Mouse (Mus musculus): ENCODE results near the gene Hagh.
A peak's percentile ranks its signal among the peaks of the same experiment; 100 is the strongest.

Gene Hagh

GRCm38 (mm10) chr17:24839842-24840241, at the start of gene Hagh:
Hagh (plus strand) TSS chr17:24840143.
- DNase-seq (ENCODE audit: low spot score in 2 of 2), result no peak

- DNase-seq (ENCODE audit: low spot score in 2 of 2), result no peak
Observed at GRCm38 (mm10) chr17:24792190-24792589, 47.8 kb upstream of the Hagh start.

- no peak for DNase-seq (ENCODE audit: low spot score in 2 of 2)
Observed at GRCm38 (mm10) chr17:24794791-24795190, 45.2 kb upstream of the Hagh start.

GRCm38 (mm10) chr17:24796969-24797368, 43.0 kb upstream of the Hagh start:
- no peak for DNase-seq (ENCODE audit: low spot score in 2 of 2)

- DNase-seq (ENCODE audit: low spot score in 2 of 2), result no peak
Observed at GRCm38 (mm10) chr17:24798229-24798628, 41.7 kb upstream of the Hagh start.

GRCm38 (mm10) chr17:24799476-24799875, 40.5 kb upstream of the Hagh start:
- DNase-seq (ENCODE audit: low spot score in 2 of 2), result no peak

- no peak for DNase-seq (ENCODE audit: low spot score in 2 of 2)
Observed at GRCm38 (mm10) chr17:24800524-24800923, 39.4 kb upstream of the Hagh start.

GRCm38 (mm10) chr17:24803952-24804951, 35.7 kb upstream of the Hagh start, which contains the start of gene Meiob:
Meiob (plus strand) TSS chr17:24804289.
- peak; percentile 43 to 75 for DNase-seq (ENCODE audit: low spot score in 2 of 2)

GRCm38 (mm10) chr17:24811211-24811610, 28.7 kb upstream of the Hagh start:
- no peak for DNase-seq (ENCODE audit: low spot score in 2 of 2)

GRCm38 (mm10) chr17:24812215-24812614, 27.7 kb upstream of the Hagh start:
- DNase-seq (ENCODE audit: low spot score in 2 of 2), result no peak

GRCm38 (mm10) chr17:24815256-24815655, 24.7 kb upstream of the Hagh start:
- DNase-seq (ENCODE audit: low spot score in 2 of 2), result no peak

- no peak for DNase-seq (ENCODE audit: low spot score in 2 of 2)
Observed at GRCm38 (mm10) chr17:24817503-24817902, 22.4 kb upstream of the Hagh start.

- no peak for DNase-seq (ENCODE audit: low spot score in 2 of 2)
Observed at GRCm38 (mm10) chr17:24818172-24818571, 21.8 kb upstream of the Hagh start.

GRCm38 (mm10) chr17:24819469-24819868, 20.5 kb upstream of the Hagh start:
- DNase-seq (ENCODE audit: low spot score in 2 of 2), result no peak

GRCm38 (mm10) chr17:24821351-24822280, 18.3 kb upstream of the Hagh start:
- DNase-seq (ENCODE audit: low spot score in 2 of 2), result no peak

- no peak for DNase-seq (ENCODE audit: low spot score in 2 of 2)
Observed at GRCm38 (mm10) chr17:24840341-24840740, 398 bp downstream of the Hagh start.

- no peak for DNase-seq (ENCODE audit: low spot score in 2 of 2)
Observed at GRCm38 (mm10) chr17:24841133-24841532, 1.2 kb downstream of the Hagh start.

GRCm38 (mm10) chr17:24842631-24843030, 2.7 kb downstream of the Hagh start:
- DNase-seq (ENCODE audit: low spot score in 2 of 2), result no peak

GRCm38 (mm10) chr17:24844525-24844924, 4.6 kb downstream of the Hagh start:
- DNase-seq (ENCODE audit: low spot score in 2 of 2), result no peak

- DNase-seq (ENCODE audit: low spot score in 2 of 2), result no peak
Observed at GRCm38 (mm10) chr17:24847386-24847785, 7.4 kb downstream of the Hagh start.

GRCm38 (mm10) chr17:24848600-24849031, 8.7 kb downstream of the Hagh start:
- DNase-seq (ENCODE audit: low spot score in 2 of 2), result no peak

GRCm38 (mm10) chr17:24849733-24850064, 9.8 kb downstream of the Hagh start:
- DNase-seq (ENCODE audit: low spot score in 2 of 2), result no peak

Measured in urinary bladder, postnatal 4 days (tissue).